Mouse (Mus musculus) myocyte (in vitro differentiated cells): ENCODE measurements around the gene Ccdc102a.

Source experiments
- E2F4 ChIP-seq: IDR thresholded peaks from one replicate; pipeline ENCODE4 v1.6.1; 2011; ENCODE audit warnings: mild to moderate bottlenecking, control low read depth, moderate library complexity; ENCODE audit not compliant: insufficient read depth
- MAX ChIP-seq: IDR thresholded peaks from one replicate; pipeline ENCODE4 v1.6.1; 2011; ENCODE audit warnings: low read depth, mild to moderate bottlenecking, control low read depth
- MYOD1 ChIP-seq, 3 experiments: IDR thresholded peaks; one replicate each; pipeline ENCODE4 v1.6.1; 2011; ENCODE audit warnings: control low read depth in 2 of 3, low read depth in 2 of 3, mild to moderate bottlenecking in 2 of 3, moderate library complexity in 1 of 3; ENCODE audit not compliant: insufficient read length in 2 of 3, control insufficient read depth in 1 of 3
- POLR2A ChIP-seq: IDR thresholded peaks from one replicate; pipeline ENCODE4 v1.6.1; 2011; ENCODE audit warnings: low read depth, mild to moderate bottlenecking, control low read depth, moderate library complexity; ENCODE audit not compliant: insufficient read length
- POLR2AphosphoS2 ChIP-seq: IDR thresholded peaks from one replicate; pipeline ENCODE4 v1.6.1; 2011; ENCODE audit warnings: low read depth, control low read depth; ENCODE audit not compliant: insufficient read length
- REST ChIP-seq: IDR thresholded peaks from one replicate; pipeline ENCODE4 v1.6.1; 2011; ENCODE audit warnings: mild to moderate bottlenecking, control low read depth, moderate library complexity; ENCODE audit not compliant: insufficient read depth, insufficient read length
- SRF ChIP-seq: IDR thresholded peaks from one replicate; pipeline ENCODE4 v1.6.1; 2011; ENCODE audit warnings: low read depth; ENCODE audit not compliant: control insufficient read depth, insufficient read length
- TCF12 ChIP-seq: IDR thresholded peaks from one replicate; pipeline ENCODE4 v1.6.1; 2011; ENCODE audit warnings: mild to moderate bottlenecking, control low read depth; ENCODE audit not compliant: poor library complexity, insufficient read depth, severe bottlenecking
- USF1 ChIP-seq: IDR thresholded peaks from one replicate; pipeline ENCODE4 v1.6.1; 2011; ENCODE audit warnings: low read depth, mild to moderate bottlenecking, control low read depth, moderate library complexity

DNA sequence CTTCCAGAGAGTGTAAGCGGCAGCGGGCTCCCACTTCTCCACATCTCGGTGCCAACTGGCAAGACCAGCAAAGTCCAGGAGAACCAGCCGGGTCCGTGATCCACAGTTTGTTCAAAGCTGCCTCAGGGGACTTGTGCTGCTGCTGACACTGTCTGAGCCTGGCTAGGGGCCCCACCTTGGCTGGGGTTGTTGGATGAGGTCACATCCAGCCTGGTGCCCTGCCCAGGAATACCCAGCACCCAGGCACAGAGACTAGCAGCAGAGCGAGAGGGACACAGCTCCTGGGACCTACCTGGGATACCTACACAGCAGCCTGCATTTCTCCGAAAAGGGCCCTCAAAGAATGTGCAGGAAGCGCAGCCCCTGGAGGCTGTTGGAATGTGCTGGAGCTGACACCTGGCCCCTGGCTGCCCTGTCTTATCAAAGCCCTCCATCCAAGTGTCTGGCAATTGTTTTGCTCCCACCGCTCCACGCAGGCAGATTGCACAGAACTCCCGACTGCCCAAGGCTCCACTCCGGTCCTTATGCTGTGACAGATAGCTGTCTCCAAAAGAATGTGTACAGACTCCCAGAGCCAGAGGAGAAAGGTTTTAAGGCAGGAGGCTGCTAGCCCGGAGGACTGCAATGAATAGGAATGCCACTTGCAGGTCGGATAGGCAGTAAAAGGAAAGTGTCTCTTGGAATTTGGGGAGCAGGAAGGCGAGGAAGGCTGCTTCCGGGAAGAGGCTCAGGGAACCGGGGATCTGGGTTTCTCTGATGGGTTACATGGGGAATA is 42.6 kb downstream of the Ccdc102a start:
- TF ChIP-seq POLR2A (no peak), MYOD1 (IDR thresholded peaks at IDR 0.05; ENCODE audit: control insufficient read depth in 1 of 3, insufficient read length in 2 of 3, low read depth in 2 of 3) (no peak), REST (no peak), E2F4 (no peak), SRF (no peak), TCF12 (no peak), USF1 (no peak), MAX (no peak), POLR2AphosphoS2 (no peak)
